Mouse (Mus musculus): ENCODE results near the gene Rgs3.

GRCm38 (mm10) chr4:62744534-62744956, 184.9 kb downstream of the Rgs3 start:
- TF ChIP-seq POLR2A (IDR thresholded peaks at IDR 0.05; ENCODE audit: low read depth, low read length) (no peak), CTCF (IDR thresholded peaks at IDR 0.05; ENCODE audit: extremely low read depth, insufficient read length, insufficient replicate concordance, low read depth, low read length) (no peak)

Data from small intestine, adult 2 months (tissue).